Mouse (Mus musculus) spleen, adult 12 weeks (tissue): Measurements from ENCODE around the gene Ovch2.

Experiments used
- DNase-seq: peaks from one replicate; pipeline ENCODE4 v3.0.0; 2022; ENCODE audit warnings: low spot score

Ovch2 gene

GRCm38 (mm10) chr7:107744454-107744853 lies 56.6 kb downstream of the Ovch2 start:
- DNase-seq = no peak

- DNase-seq = no peak
Measured at GRCm38 (mm10) chr7:107742963-107743465, 58.0 kb downstream of the Ovch2 start.

- no peak for DNase-seq
Measured at GRCm38 (mm10) chr7:107738726-107739125, 62.3 kb downstream of the Ovch2 start.

GRCm38 (mm10) chr7:107733162-107733561 lies 67.8 kb downstream of the Ovch2 start:
- DNase-seq = no peak
